Mouse (Mus musculus) gonadal fat pad, adult 2 months (tissue): ENCODE data around the gene Tmem253. TPM values are rescaled to one million over a fixed set of nuclear protein-coding genes. Genes with fewer than 3 reads are reported as not detected.

Experiments
- DNase-seq: peaks from one replicate; pipeline ENCODE4 v3.0.0-alpha.2; 2012; ENCODE audit warnings: low read depth
- polyA plus RNA-seq: library from polyadenylated mRNA; depleted of rRNA; stranded (reverse); fragments of >200 nt; gene quantifications from 2 replicates; pipeline ENCODE4 v1.2.3, GENCODE M21; 2012

Tmem253 gene
- polyA plus RNA-seq, 1 experiment, result 0.51 TPM

GRCm38 (mm10) chr14:52008321-52009203 lies 6.9 kb upstream of the Tmem253 start:
- no peak for DNase-seq

DNA sequence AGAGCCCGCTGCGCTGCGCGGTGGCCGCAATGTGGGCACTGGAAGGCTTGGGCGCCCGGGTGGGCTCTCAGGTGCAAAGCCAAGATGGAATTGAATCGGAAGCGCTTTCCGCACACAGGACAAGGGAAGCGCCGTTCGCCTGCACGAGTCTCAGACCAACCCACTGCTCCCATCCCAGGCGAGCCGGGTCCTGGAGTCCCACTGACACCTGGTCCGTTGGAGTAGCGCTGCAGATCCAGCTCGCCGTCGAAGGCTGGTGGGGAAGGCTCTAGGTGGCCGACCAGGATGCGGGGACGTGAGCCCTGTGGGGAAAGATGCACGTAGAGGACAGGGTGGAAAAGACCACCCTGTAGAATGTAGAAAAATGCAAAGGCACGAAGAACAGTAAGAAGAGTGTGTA lies 6.1 kb upstream of the Tmem253 start:
- no peak for DNase-seq

GRCm38 (mm10) chr14:52009841-52010240 lies 5.6 kb upstream of the Tmem253 start:
- no peak for DNase-seq

GRCm38 (mm10) chr14:52010446-52011111 lies 4.9 kb upstream of the Tmem253 start:
- no peak for DNase-seq

DNA sequence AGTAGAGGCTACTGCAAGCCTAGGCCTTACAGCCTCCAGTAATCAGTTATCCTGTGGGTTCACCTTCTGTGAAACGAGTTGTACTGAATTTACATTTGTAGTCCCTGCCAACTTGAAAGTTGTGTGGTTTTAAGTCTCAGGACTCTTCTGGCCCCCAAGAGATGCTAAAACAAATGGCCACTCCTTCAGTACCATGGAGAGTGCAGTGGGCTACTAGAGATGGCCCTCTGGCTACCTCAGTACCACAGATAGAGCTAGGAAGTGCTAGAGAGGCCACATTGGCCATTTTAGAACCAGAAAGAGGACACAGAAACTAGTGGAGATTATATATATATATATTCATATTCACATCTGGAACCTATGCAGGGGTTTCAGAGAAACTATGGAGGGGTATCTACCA lies 3.8 kb upstream of the Tmem253 start:
- DNase-seq, result no peak

GRCm38 (mm10) chr14:52012085-52012484 lies 3.4 kb upstream of the Tmem253 start:
- DNase-seq, result no peak

- no peak for DNase-seq
Observed at GRCm38 (mm10) chr14:52012553-52012952, 2.9 kb upstream of the Tmem253 start.

DNA sequence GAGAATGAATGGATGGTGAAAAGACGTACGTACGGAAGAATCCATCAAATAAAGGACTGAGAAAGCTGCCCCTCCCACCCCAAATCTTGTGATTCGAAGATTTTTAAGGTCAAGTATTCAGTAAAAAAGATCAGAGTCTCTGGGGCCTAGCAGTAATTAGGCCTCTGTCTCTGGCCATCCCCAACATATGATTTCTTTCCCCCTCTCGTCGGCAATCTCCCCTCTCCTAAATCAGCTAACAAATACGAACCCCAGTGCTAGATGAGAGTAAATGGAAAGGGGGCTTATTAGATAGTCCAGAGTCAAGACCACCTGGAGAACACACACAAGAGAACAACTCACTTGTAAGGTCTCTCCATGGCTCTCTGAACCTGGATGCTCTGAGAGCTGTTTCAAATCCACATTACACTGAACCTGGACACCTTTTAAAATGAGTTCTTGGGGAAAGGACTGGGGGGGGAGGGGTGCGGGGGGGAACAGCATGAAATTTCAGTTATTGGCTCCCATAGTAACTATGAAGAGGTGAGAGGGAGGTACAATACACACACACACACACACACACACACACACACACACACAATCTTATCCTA lies 2.3 kb upstream of the Tmem253 start:
- no peak for DNase-seq

- DNase-seq, result no peak
Observed at GRCm38 (mm10) chr14:52013771-52014219, 1.7 kb upstream of the Tmem253 start.

- DNase-seq, result no peak
Observed at GRCm38 (mm10) chr14:52014271-52014760, 1.1 kb upstream of the Tmem253 start.

DNA sequence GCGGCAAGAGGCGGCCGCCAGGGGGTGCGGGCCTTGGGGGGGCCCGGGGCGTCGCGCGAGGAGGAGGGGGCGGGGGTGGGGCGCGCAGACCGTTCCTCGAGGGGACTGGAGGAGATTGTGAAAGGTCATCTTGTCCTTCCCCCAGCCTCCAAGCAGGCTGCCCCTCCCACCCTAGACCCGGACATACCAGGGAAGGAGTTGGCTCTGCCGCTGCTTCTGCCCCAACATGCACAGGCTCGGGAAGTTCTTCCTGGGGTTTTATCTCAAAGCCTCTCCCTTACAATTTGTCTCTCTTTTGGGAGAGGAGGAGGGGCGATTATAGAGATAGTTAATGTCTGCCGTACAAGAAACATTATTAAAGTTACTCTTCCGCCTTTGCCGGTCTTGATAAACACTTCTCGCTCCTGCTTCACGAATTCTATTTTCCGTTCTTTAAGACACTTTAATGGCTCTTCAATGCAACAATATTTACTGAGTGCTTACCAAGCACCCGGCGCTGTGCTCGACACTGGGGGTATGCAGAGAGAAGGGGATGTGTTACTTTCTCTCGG lies 622 bp upstream of the Tmem253 start:
- no peak for DNase-seq

- DNase-seq, result no peak
Observed at GRCm38 (mm10) chr14:52016625-52017405, 1.4 kb downstream of the Tmem253 start.

- DNase-seq, result no peak
Observed at GRCm38 (mm10) chr14:52017662-52018061, 2.2 kb downstream of the Tmem253 start.

- DNase-seq, result no peak
Observed at GRCm38 (mm10) chr14:52018248-52019050, 3.0 kb downstream of the Tmem253 start.

GRCm38 (mm10) chr14:52019051-52019589 lies 3.7 kb downstream of the Tmem253 start:
- no peak for DNase-seq

DNA sequence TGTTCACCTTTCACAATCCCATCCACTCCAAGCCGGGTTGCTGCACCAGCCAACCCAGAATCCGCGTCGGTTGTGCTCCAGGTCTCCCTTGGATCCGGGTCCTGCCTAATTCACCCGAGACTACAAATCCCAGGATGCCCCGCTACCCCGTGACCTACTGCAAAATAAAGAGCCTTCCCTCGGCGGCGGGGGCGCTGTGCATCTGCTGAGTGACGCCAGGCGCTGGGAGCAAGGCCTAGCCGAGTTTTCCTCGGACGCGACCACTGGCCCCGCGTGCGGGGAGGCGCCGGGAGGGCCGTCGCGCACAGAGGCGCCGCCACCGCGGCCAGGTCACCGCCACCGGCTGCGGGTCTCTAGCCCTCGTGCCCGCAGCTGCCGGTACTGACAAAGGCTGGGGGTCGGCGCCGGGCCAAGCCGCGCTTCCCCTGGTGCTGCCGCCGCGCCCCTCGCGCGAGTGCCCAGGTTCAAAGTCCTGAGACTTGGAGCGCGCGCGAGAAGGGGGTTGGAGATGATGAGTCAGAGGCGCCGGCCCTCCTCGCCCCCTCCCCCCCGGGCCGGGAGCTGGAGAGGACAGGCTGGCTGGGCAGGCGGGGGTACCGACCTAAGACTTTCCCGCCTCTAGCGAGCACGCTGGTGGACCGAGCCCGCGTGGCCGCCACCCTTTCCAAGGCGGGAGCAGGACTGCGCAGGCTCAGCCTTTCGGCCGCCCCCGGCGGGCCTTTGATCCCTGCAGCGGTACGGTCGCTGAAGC lies 4.3 kb downstream of the Tmem253 start:
- no peak for DNase-seq

DNA sequence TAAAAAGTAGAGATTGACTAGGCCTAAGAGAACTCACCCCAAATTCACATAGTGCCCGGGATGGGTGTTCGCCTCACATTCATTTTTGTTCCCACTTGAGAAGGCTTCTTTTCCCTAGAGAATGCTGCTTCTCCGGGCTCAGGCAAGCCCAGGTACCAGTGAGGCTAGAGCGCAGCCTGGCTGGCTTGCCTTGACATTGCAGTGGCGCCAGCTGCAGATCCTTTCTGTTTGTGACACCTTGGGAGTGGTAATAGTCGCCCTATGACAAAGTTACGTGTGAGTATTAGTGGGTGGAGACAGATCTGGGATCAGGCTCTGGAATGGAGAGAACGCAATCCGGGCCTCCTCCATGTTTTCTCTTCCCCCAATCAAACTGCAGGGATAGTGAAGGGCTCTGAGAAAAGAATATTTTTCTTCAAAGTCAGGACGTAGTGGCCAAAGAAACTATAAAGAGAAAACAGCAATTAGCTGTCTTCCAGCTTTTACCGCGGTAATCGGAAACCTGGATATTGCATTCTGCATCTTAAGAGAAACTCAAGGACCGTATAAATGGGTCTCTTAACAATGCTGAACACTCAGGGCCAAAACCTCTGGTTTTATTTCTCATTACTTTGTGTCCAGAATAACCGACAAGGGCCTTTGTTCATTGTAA lies 5.2 kb downstream of the Tmem253 start, which contains the start of gene Zfp219:
TSS of gene Zfp219 (minus strand) at position 248 of the 652 bp plus-strand sequence.
- DNase-seq, result peak; percentile 78

- DNase-seq, result no peak
Observed at GRCm38 (mm10) chr14:52021138-52021529, 5.7 kb downstream of the Tmem253 start.
